Mouse (Mus musculus): ENCODE measurements around the gene Mtr.
"Not testable (repeated sequence)": the region's sequence is repeated elsewhere in the genome, so short reads cannot be mapped to it uniquely, and the experiment has no call there.

Mtr gene

GRCm38 (mm10) chr13:12159288-12160120 lies 98.4 kb downstream of the Mtr start:
- DNase-seq (ENCODE audit: low spot score) = no peak

GRCm38 (mm10) chr13:12153922-12154321 lies 104.0 kb downstream of the Mtr start:
- no peak for DNase-seq (ENCODE audit: low spot score)

- DNase-seq (ENCODE audit: low spot score) = no peak
Measured at GRCm38 (mm10) chr13:12146918-12147507, 110.9 kb downstream of the Mtr start.

GRCm38 (mm10) chr13:12146402-12146801 lies 111.5 kb downstream of the Mtr start:
- no peak for DNase-seq (ENCODE audit: low spot score)

GRCm38 (mm10) chr13:12143347-12143746 lies 114.6 kb downstream of the Mtr start:
- no peak for DNase-seq (ENCODE audit: low spot score)

- DNase-seq (ENCODE audit: low spot score) = not testable (repeated sequence)
Measured at GRCm38 (mm10) chr13:12136461-12136860, 121.5 kb downstream of the Mtr start.

GRCm38 (mm10) chr13:12133549-12133948 lies 124.4 kb downstream of the Mtr start:
- no peak for DNase-seq (ENCODE audit: low spot score)

Measured in left cerebral cortex, adult 11 months (tissue).